23 mouse cellular contexts compared by ENCODE assay signal in genomic region chr16:41365138-41365537, GRCm38 (mm10).
A peak's percentile ranks its signal among the peaks of the same experiment; 100 is the strongest.
DNase-seq lines count a peak whose midpoint lies in the region; ATAC-seq and TF ChIP-seq lines count a peak whose summit lies in the region.
"Had no signal": no experiment of that assay in that cellular context is flagged by ENCODE, and none has a peak within 500 bp of the region (broad histone marks: within the 10 kb centered on the region; RNA-seq: fewer than 3 reads in every experiment).

No protein-coding gene starts in this region.

- 63% methylated on average over 2 of the region's 2 CpGs for WGBS in hindbrain, embryonic 14.5 days
- 92% methylated on average over 2 of the region's 2 CpGs for WGBS in hindbrain, embryonic 10.5 days
- WGBS in midbrain, embryonic 14.5 days: 64% methylated on average over 2 of the region's 2 CpGs
- WGBS in midbrain, embryonic 11.5 days: 80% methylated on average over 2 of the region's 2 CpGs
- 71% methylated on average over 2 of the region's 2 CpGs for WGBS in hindbrain, postnatal 0 days

- H3K36me3 ChIP-seq in hindbrain, embryonic 14.5 days (replicated peaks; ENCODE audit: control insufficient read depth, insufficient read depth): no peaks in the 10 kb centered on the region
- H3K36me3 ChIP-seq in hindbrain, embryonic 10.5 days: no peaks in the 10 kb centered on the region
- no peaks in the 10 kb centered on the region for H3K36me3 ChIP-seq in midbrain, embryonic 14.5 days (ENCODE audit: control insufficient read depth, insufficient read depth, low read length)
- H3K36me3 ChIP-seq in midbrain, embryonic 11.5 days (ENCODE audit: control insufficient read depth, insufficient read depth, low read length): no peaks in the 10 kb centered on the region
- H3K36me3 ChIP-seq in hindbrain, postnatal 0 days (ENCODE audit: insufficient read depth, low read length): no peaks in the 10 kb centered on the region
- H3K36me3 ChIP-seq: G1E had no signal

- no peak for DNase-seq in hindbrain, embryonic 14.5 days (ENCODE audit: low spot score)
- no peak for DNase-seq in hindbrain, embryonic 10.5 days (ENCODE audit: low spot score)
- peak; percentile 20 for DNase-seq in midbrain, embryonic 14.5 days
- no peak for DNase-seq in midbrain, embryonic 11.5 days (ENCODE audit: low spot score, missing footprints)
- DNase-seq in brain, embryonic 14.5 days (ENCODE audit: low read depth): peak; percentile 47
- DNase-seq in hindbrain, postnatal 0 days (ENCODE audit: low spot score): peak; percentile 3
- no peak for DNase-seq in adrenal gland, postnatal 36 days
- DNase-seq: adrenal gland, postnatal 10 days; B cell, adult 2 months; cerebellum, adult 11-12 months; cerebellum, adult 8-10 months; cerebellum, postnatal 14 days; forebrain, postnatal 0 days; gastrocnemius, adult 2 months; gastrocnemius, postnatal 14 days; heart, adult 11 months had no signal

- peak; percentile 62; the same call in 1 of the 2 replicates for ATAC-seq in hindbrain, embryonic 14.5 days (ENCODE audit: low FRiP score)
- no peak for ATAC-seq in midbrain, embryonic 14.5 days (ENCODE audit: low FRiP score, low TSS enrichment)
- no peak for ATAC-seq in midbrain, embryonic 11.5 days (ENCODE audit: low FRiP score)
- ATAC-seq in hindbrain, postnatal 0 days: no peak
- ATAC-seq: forebrain, embryonic 14.5 days; forebrain, postnatal 0 days; inflammation-experienced regulatory T-cells, adult 6 months; intestine, embryonic 16.5 days; Patski had no signal

- no peak overlapping the region for H3K27ac ChIP-seq in hindbrain, embryonic 14.5 days
- H3K27ac ChIP-seq in hindbrain, embryonic 10.5 days: no peak overlapping the region
- no peak overlapping the region for H3K27ac ChIP-seq in midbrain, embryonic 14.5 days (replicated peaks; ENCODE audit: low read depth, low read length)
- no peak overlapping the region for H3K27ac ChIP-seq in midbrain, embryonic 11.5 days (ENCODE audit: low read depth, low read length)
- no peak overlapping the region for H3K27ac ChIP-seq in hindbrain, postnatal 0 days
- H3K27ac ChIP-seq: gastrocnemius, adult 2 months had no signal

- no peaks in the 10 kb centered on the region for H3K4me1 ChIP-seq in hindbrain, embryonic 14.5 days (replicated peaks; ENCODE audit: control insufficient read depth, insufficient read depth, low read length)
- no peaks in the 10 kb centered on the region for H3K4me1 ChIP-seq in hindbrain, embryonic 10.5 days (replicated peaks)
- no peaks in the 10 kb centered on the region for H3K4me1 ChIP-seq in midbrain, embryonic 14.5 days (ENCODE audit: control insufficient read depth, insufficient read depth, low read length)
- H3K4me1 ChIP-seq in midbrain, embryonic 11.5 days (ENCODE audit: control insufficient read depth, insufficient read depth, low read length): no peaks in the 10 kb centered on the region
- H3K4me1 ChIP-seq in hindbrain, postnatal 0 days (ENCODE audit: insufficient read depth, low read length): no peaks in the 10 kb centered on the region

- no peak overlapping the region for H3K9ac ChIP-seq in hindbrain, embryonic 14.5 days
- no peak overlapping the region for H3K9ac ChIP-seq in midbrain, embryonic 14.5 days (replicated peaks; ENCODE audit: low read length)
- H3K9ac ChIP-seq in midbrain, embryonic 11.5 days (ENCODE audit: low read length): no peak overlapping the region
- H3K9ac ChIP-seq in hindbrain, postnatal 0 days (replicated peaks; ENCODE audit: low read length): no peak overlapping the region
- H3K9ac ChIP-seq: forebrain, postnatal 0 days had no signal

- no peak for TF ChIP-seq CTCF in brain, embryonic 14.5 days (IDR thresholded peaks at IDR 0.05; ENCODE audit: borderline replicate concordance, extremely low read depth, insufficient read depth, insufficient read length)
- no peak for TF ChIP-seq CTCF in hindbrain, postnatal 0 days (IDR thresholded peaks at IDR 0.05; ENCODE audit: low read depth)

- no peaks in the 10 kb centered on the region for H3K27me3 ChIP-seq in hindbrain, embryonic 14.5 days (ENCODE audit: control insufficient read depth, insufficient read depth, low read length)
- no peaks in the 10 kb centered on the region for H3K27me3 ChIP-seq in hindbrain, embryonic 10.5 days (ENCODE audit: insufficient read depth, poor library complexity, severe bottlenecking)
- H3K27me3 ChIP-seq in midbrain, embryonic 14.5 days (ENCODE audit: control insufficient read depth, insufficient read depth, low read length): no peaks in the 10 kb centered on the region
- H3K27me3 ChIP-seq in midbrain, embryonic 11.5 days (ENCODE audit: control insufficient read depth, insufficient read depth, low read length): no peaks in the 10 kb centered on the region
- H3K27me3 ChIP-seq in hindbrain, postnatal 0 days (ENCODE audit: insufficient read depth, low read length): no peaks in the 10 kb centered on the region
- H3K27me3 ChIP-seq: CH12.LX had no signal

- TF ChIP-seq POLR2A in brain, embryonic 14.5 days (IDR thresholded peaks at IDR 0.05; ENCODE audit: borderline replicate concordance, extremely low read depth, insufficient read depth, insufficient read length, poor library complexity, severe bottlenecking): no peak

- no peak overlapping the region for H3K4me2 ChIP-seq in hindbrain, embryonic 14.5 days (replicated peaks)
- no peak overlapping the region for H3K4me2 ChIP-seq in midbrain, embryonic 14.5 days (ENCODE audit: low read length)
- no peak overlapping the region for H3K4me2 ChIP-seq in midbrain, embryonic 11.5 days
- no peak overlapping the region for H3K4me2 ChIP-seq in hindbrain, postnatal 0 days (ENCODE audit: low read depth, low read length)
- H3K4me2 ChIP-seq: heart, embryonic 11.5 days had no signal

- no peak overlapping the region for H3K4me3 ChIP-seq in hindbrain, embryonic 14.5 days (replicated peaks; ENCODE audit: low read length)
- no peak overlapping the region for H3K4me3 ChIP-seq in hindbrain, embryonic 10.5 days
- no peak overlapping the region for H3K4me3 ChIP-seq in midbrain, embryonic 14.5 days (replicated peaks; ENCODE audit: low read depth, low read length)
- H3K4me3 ChIP-seq in midbrain, embryonic 11.5 days (ENCODE audit: low read depth, low read length): no peak overlapping the region
- H3K4me3 ChIP-seq in hindbrain, postnatal 0 days (ENCODE audit: low read length): no peak overlapping the region
- H3K4me3 ChIP-seq: gastrocnemius, adult 2 months had no signal

- H3K9me3 ChIP-seq in hindbrain, embryonic 14.5 days (ENCODE audit: control insufficient read depth, low read length): no peaks in the 10 kb centered on the region
- H3K9me3 ChIP-seq in hindbrain, embryonic 10.5 days: no peaks in the 10 kb centered on the region
- no peaks in the 10 kb centered on the region for H3K9me3 ChIP-seq in midbrain, embryonic 14.5 days (ENCODE audit: control insufficient read depth, low read length)
- H3K9me3 ChIP-seq in midbrain, embryonic 11.5 days (ENCODE audit: control insufficient read depth, low read length): no peaks in the 10 kb centered on the region
- no peaks in the 10 kb centered on the region for H3K9me3 ChIP-seq in hindbrain, postnatal 0 days (ENCODE audit: low read length)

Comparison
In these comparisons a context has a peak if more than half of its experiments do, and no peak if none do; other contexts are left out.
1. DNase-seq: peak in midbrain, embryonic 14.5 days (single experiment), brain, embryonic 14.5 days (single experiment) and hindbrain, postnatal 0 days (single experiment); none in hindbrain, embryonic 14.5 days (single experiment), hindbrain, embryonic 10.5 days (single experiment), midbrain, embryonic 11.5 days (single experiment) and adrenal gland, postnatal 36 days (0 of 2).